Mouse (Mus musculus) olfactory bulb, adult 2 months (tissue): ENCODE measurements around the gene Mrps35.

ENCODE experiments used
- CTCF ChIP-seq: fragments of 200-500 bp; IDR thresholded peaks from 2 replicates; pipeline ENCODE4 v1.5.1; 2012; ENCODE audit warnings: low read depth, mild to moderate bottlenecking, low read length, moderate library complexity; ENCODE audit not compliant: insufficient read depth
- POLR2A ChIP-seq: fragments of 200-500 bp; IDR thresholded peaks from 2 replicates; pipeline ENCODE4 v1.6.1; 2012; ENCODE audit warnings: mild to moderate bottlenecking, low read depth, low read length, moderate library complexity; ENCODE audit not compliant: insufficient read depth

GRCm38 (mm10) chr6:147105529-147105928, 63.0 kb downstream of the Mrps35 start:
- TF ChIP-seq CTCF (no peak), POLR2A (no peak)
